Mouse (Mus musculus) thymus, adult 2 months (tissue): Measurements from ENCODE around the gene Plcl1.

ENCODE experiments used
- CTCF ChIP-seq: fragments of 200-500 bp; IDR thresholded peaks from 2 replicates; pipeline ENCODE4 v1.5.1; 2012; ENCODE audit warnings: mild to moderate bottlenecking, control low read depth, low read length, moderate library complexity, borderline replicate concordance; ENCODE audit not compliant: control insufficient read depth, poor library complexity, insufficient read depth; ENCODE audit errors: extremely low read depth
- POLR2A ChIP-seq: fragments of 200-500 bp; IDR thresholded peaks from 2 replicates; pipeline ENCODE4 v1.6.1; 2012; ENCODE audit warnings: mild to moderate bottlenecking, low read length, control low read depth, moderate library complexity; ENCODE audit not compliant: control insufficient read depth, poor library complexity, insufficient read depth; ENCODE audit errors: extremely low read depth

- TF ChIP-seq CTCF (no peak), POLR2A (no peak)
Measured at GRCm38 (mm10) chr1:55505811-55506210, 100.1 kb downstream of the Plcl1 start.
